10 mouse cellular contexts compared by ENCODE assay signal in genomic region chr3:154885452-154885851, GRCm38 (mm10).
DNase-seq lines count a peak whose midpoint lies in the region; ATAC-seq and TF ChIP-seq lines count a peak whose summit lies in the region.
"Had no signal": no experiment of that assay in that cellular context is flagged by ENCODE, and none has a peak within 500 bp of the region (broad histone marks: within the 10 kb centered on the region; RNA-seq: fewer than 3 reads in every experiment).

No protein-coding gene starts in this region.

- DNase-seq in heart, adult 11 months = peak; percentile 54
- DNase-seq in heart, adult 2 months = no peak
- no peak for DNase-seq in neural tube, embryonic 10.5 days (ENCODE audit: extremely low spot score, low spot score)
- DNase-seq in left cerebral cortex, postnatal 4 days = peak; percentile 14
- no peak for DNase-seq in kidney, adult 8-10 months

- no peaks in the 10 kb centered on the region for H3K36me3 ChIP-seq in heart, adult 2 months (ENCODE audit: control insufficient read depth, insufficient read depth, low read length)
- H3K36me3 ChIP-seq in neural tube, embryonic 12.5 days = no peaks in the 10 kb centered on the region
- H3K36me3 ChIP-seq in stomach, embryonic 15.5 days = no peaks in the 10 kb centered on the region
- no peaks in the 10 kb centered on the region for H3K36me3 ChIP-seq in kidney, embryonic 16.5 days (ENCODE audit: insufficient read depth, low read length)
- H3K36me3 ChIP-seq: embryonic facial prominence, embryonic 12.5 days had no signal

- no peaks in the 10 kb centered on the region for H3K79me2 ChIP-seq in heart, adult 2 months (replicated peaks; ENCODE audit: control insufficient read depth, insufficient read depth, low read length)

- intact Hi-C loops in heart, adult 2 months (cut with DNase I) = no loop called here
- intact Hi-C loops in left cerebral cortex, postnatal 4 days (cut with DNase I) = no loop called here

- no peak overlapping the region for H3K9ac ChIP-seq in heart, adult 2 months (ENCODE audit: low read depth, low read length)
- H3K9ac ChIP-seq in neural tube, embryonic 12.5 days = no peak overlapping the region
- no peak overlapping the region for H3K9ac ChIP-seq in stomach, embryonic 15.5 days
- H3K9ac ChIP-seq in kidney, embryonic 16.5 days (replicated peaks; ENCODE audit: low read length) = no peak overlapping the region
- H3K9ac ChIP-seq: embryonic facial prominence, embryonic 12.5 days had no signal

- WGBS in heart, adult 2 months = 29% methylated on average over 5 of the region's 5 CpGs
- 42% methylated on average over 5 of the region's 5 CpGs for WGBS in neural tube, embryonic 12.5 days
- 14% methylated on average over 5 of the region's 5 CpGs for WGBS in stomach, embryonic 15.5 days
- WGBS in kidney, embryonic 16.5 days = 31% methylated on average over 5 of the region's 5 CpGs

- peaks cover 2% of the 10 kb centered on the region for H3K4me1 ChIP-seq in heart, adult 2 months (ENCODE audit: control insufficient read depth, insufficient read depth, low read length)
- no peaks in the 10 kb centered on the region; the same call in 1 of the 2 replicates for H3K4me1 ChIP-seq in neural tube, embryonic 12.5 days
- H3K4me1 ChIP-seq in stomach, embryonic 15.5 days = no peaks in the 10 kb centered on the region
- H3K4me1 ChIP-seq in kidney, embryonic 16.5 days (ENCODE audit: insufficient read depth, low read length) = no peaks in the 10 kb centered on the region

- 0 out of 2 replicates have a peak, but pooled peaks have one; percentile 44 for ATAC-seq in neural tube, embryonic 12.5 days (ENCODE audit: low FRiP score, low read depth)
- ATAC-seq in stomach, embryonic 15.5 days (ENCODE audit: insufficient read depth, low FRiP score, low read depth) = peak; percentile 75; the same call in 1 of the 2 replicates
- ATAC-seq in kidney, embryonic 16.5 days (ENCODE audit: low FRiP score, low TSS enrichment) = no peak

- no peak overlapping the region for H3K4me2 ChIP-seq in neural tube, embryonic 12.5 days (replicated peaks)
- 0 out of 2 replicates have a peak overlapping the region, but pooled peaks have one; percentile 19 for H3K4me2 ChIP-seq in stomach, embryonic 15.5 days
- no peak overlapping the region for H3K4me2 ChIP-seq in kidney, embryonic 16.5 days (replicated peaks; ENCODE audit: low read depth, low read length)
- H3K4me2 ChIP-seq: embryonic facial prominence, embryonic 12.5 days had no signal

- no peak overlapping the region for H3K27ac ChIP-seq in heart, adult 2 months
- H3K27ac ChIP-seq in neural tube, embryonic 12.5 days = no peak overlapping the region
- no peak overlapping the region for H3K27ac ChIP-seq in stomach, embryonic 15.5 days
- no peak overlapping the region for H3K27ac ChIP-seq in kidney, embryonic 16.5 days (ENCODE audit: low read length)
- H3K27ac ChIP-seq: embryonic facial prominence, embryonic 12.5 days; macrophage had no signal

- no peak overlapping the region for H3K4me3 ChIP-seq in heart, adult 2 months
- H3K4me3 ChIP-seq in neural tube, embryonic 12.5 days = no peak overlapping the region
- H3K4me3 ChIP-seq in stomach, embryonic 15.5 days (replicated peaks) = no peak overlapping the region
- H3K4me3 ChIP-seq in kidney, embryonic 16.5 days (ENCODE audit: low read length) = no peak overlapping the region
- H3K4me3 ChIP-seq: embryonic facial prominence, embryonic 12.5 days had no signal

- H3K27me3 ChIP-seq in heart, adult 2 months (ENCODE audit: control insufficient read depth, insufficient read depth, low read length) = no peaks in the 10 kb centered on the region
- no peaks in the 10 kb centered on the region for H3K27me3 ChIP-seq in neural tube, embryonic 12.5 days (replicated peaks)
- H3K27me3 ChIP-seq in stomach, embryonic 15.5 days (replicated peaks) = no peaks in the 10 kb centered on the region
- H3K27me3 ChIP-seq in kidney, embryonic 16.5 days (ENCODE audit: insufficient read depth, low read length) = no peaks in the 10 kb centered on the region
- H3K27me3 ChIP-seq: embryonic facial prominence, embryonic 12.5 days had no signal

- no peak for TF ChIP-seq EP300 in heart, adult 2 months (IDR thresholded peaks at IDR 0.05; ENCODE audit: insufficient read depth, low read depth, low read length)

- TF ChIP-seq POLR2A in heart, adult 2 months (IDR thresholded peaks at IDR 0.05; ENCODE audit: insufficient read depth, low read depth, low read length) = no peak

- H3K9me3 ChIP-seq in neural tube, embryonic 12.5 days = no peaks in the 10 kb centered on the region
- no peaks in the 10 kb centered on the region for H3K9me3 ChIP-seq in stomach, embryonic 15.5 days
- no peaks in the 10 kb centered on the region for H3K9me3 ChIP-seq in kidney, embryonic 16.5 days (ENCODE audit: low read length)
- H3K9me3 ChIP-seq: embryonic facial prominence, embryonic 12.5 days had no signal

- no peak for TF ChIP-seq CTCF in heart, adult 2 months (IDR thresholded peaks at IDR 0.05)

Comparison
In these comparisons a context has a peak if more than half of its experiments do, and no peak if none do; other contexts are left out.
1. DNase-seq: peak in heart, adult 11 months (single experiment) and left cerebral cortex, postnatal 4 days (single experiment); none in heart, adult 2 months (0 of 2), neural tube, embryonic 10.5 days (single experiment) and kidney, adult 8-10 months (0 of 2).